Mouse (Mus musculus): ENCODE measurements around the gene Dcxr.

- no peak for TF ChIP-seq POLR2A (IDR thresholded peaks at IDR 0.05; ENCODE audit: borderline replicate concordance, extremely low read depth, low read depth, low read length)
- no peak for TF ChIP-seq CTCF (IDR thresholded peaks at IDR 0.05; ENCODE audit: insufficient read depth, low read length)
Measured at GRCm38 (mm10) chr11:120707969-120708368, 19.1 kb downstream of the Dcxr start.

All from lung, adult 2 months (tissue).